Mouse (Mus musculus): ENCODE results near the gene Klhl3.

DNA sequence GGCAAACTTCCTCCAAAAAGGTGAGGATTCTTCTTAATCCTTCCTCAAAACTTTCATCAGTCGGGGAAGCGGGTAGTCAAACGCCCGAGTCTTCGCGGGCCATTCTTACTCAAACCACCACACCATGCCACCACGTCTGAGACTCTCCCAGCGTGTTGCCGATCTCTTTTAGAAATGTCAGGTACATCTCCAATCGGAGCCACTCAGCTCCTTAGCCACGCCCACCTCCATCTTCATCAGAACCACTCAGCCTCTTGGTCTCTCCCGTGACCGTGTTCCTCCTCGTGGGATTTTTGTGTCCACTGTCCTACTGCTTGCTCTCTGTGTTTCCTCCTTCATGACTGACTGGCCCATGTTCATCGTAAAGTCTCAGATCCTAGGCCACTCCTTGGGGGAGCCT, 47.4 kb upstream of the Klhl3 start:
- TF ChIP-seq POLR2A (IDR thresholded peaks at IDR 0.05; ENCODE audit: control insufficient read depth, low read depth, low read length) (no peak), CTCF (IDR thresholded peaks at IDR 0.05; ENCODE audit: control insufficient read depth, insufficient read depth, insufficient replicate concordance, low read depth, low read length) (no peak)
